Mouse (Mus musculus): Measurements from ENCODE around the gene Serpinb2.

DNA sequence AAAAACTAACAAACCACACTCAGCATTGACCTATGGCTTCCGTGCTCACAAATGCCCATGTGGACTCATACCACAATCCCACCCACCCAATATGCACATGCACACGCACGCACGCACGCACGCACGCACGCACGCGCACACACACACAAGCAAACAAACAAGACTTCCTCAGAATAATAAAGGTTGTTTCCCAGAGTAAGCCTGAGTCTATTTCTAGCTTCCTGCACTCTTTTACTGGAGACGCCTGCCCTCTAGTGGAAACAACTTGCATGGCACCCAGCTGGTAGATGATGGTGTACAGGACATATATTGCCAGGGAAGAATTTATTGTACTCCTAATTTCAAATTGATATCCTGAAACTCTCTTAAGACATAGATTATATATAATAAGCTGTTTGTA is 29.8 kb upstream of the Serpinb2 start:
- TF ChIP-seq CTCF (IDR thresholded peaks at IDR 0.05; ENCODE audit: borderline replicate concordance, control insufficient read depth, extremely low read depth, insufficient read depth, low read length, poor library complexity), result peak; percentile 53; the same call in 1 of the 2 replicates
- no peak for TF ChIP-seq POLR2A (IDR thresholded peaks at IDR 0.05; ENCODE audit: control insufficient read depth, extremely low read depth, insufficient read depth, low read length, poor library complexity)
